Mouse (Mus musculus) heart, embryonic 15.5 days (tissue): ENCODE results near the gene Gba2. TPM values are rescaled to one million over a fixed set of nuclear protein-coding genes. Genes with fewer than 3 reads are reported as not detected.
A peak's percentile ranks its signal among the peaks of the same experiment; 100 is the strongest.
"Not testable (repeated sequence)": the region's sequence is repeated elsewhere in the genome, so short reads cannot be mapped to it uniquely, and the experiment has no call there.

ENCODE experiments used
- ATAC-seq: fragments of 200-750 bp; cut with Nextera tagmentation; replicated peaks from 2 replicates; pipeline ENCODE4 v1.8.0; 2017; ENCODE audit warnings: low read depth, moderate TSS enrichment; ENCODE audit not compliant: insufficient number of reproducible peaks, insufficient read depth, low FRiP score
- H3K27ac ChIP-seq: fragments of 300-500 bp; sonication (generic); 2 replicates; pipeline ENCODE4 v1.5.1; 2015; ENCODE audit warnings: mild to moderate bottlenecking, inconsistent platforms
- H3K27me3 ChIP-seq: fragments of 300-500 bp; sonication (generic); 2 replicates; pipeline ENCODE4 v1.6.1; 2015; ENCODE audit warnings: inconsistent platforms
- H3K36me3 ChIP-seq: fragments of 300-500 bp; sonication (generic); 2 replicates; pipeline ENCODE4 v1.6.1; 2015; ENCODE audit warnings: mild to moderate bottlenecking, inconsistent platforms
- H3K4me1 ChIP-seq: fragments of 300-500 bp; sonication (generic); replicated peaks from 2 replicates; pipeline ENCODE4 v1.6.1; 2015; ENCODE audit warnings: inconsistent platforms
- H3K4me2 ChIP-seq: fragments of 300-500 bp; sonication (generic); 2 replicates; pipeline ENCODE4 v1.6.1; 2015; ENCODE audit warnings: inconsistent platforms, mild to moderate bottlenecking, moderate library complexity
- H3K4me3 ChIP-seq: fragments of 300-500 bp; sonication (generic); 2 replicates; pipeline ENCODE4 v1.5.1; 2015; ENCODE audit warnings: mild to moderate bottlenecking, inconsistent platforms
- H3K9ac ChIP-seq: fragments of 300-500 bp; sonication (generic); 2 replicates; pipeline ENCODE4 v1.6.1; 2015; ENCODE audit warnings: mild to moderate bottlenecking, inconsistent platforms
- H3K9me3 ChIP-seq: fragments of 300-500 bp; sonication (generic); replicated peaks from 2 replicates; pipeline ENCODE4 v1.6.1; 2016; ENCODE audit warnings: inconsistent platforms
- WGBS: fragments of 180-500 bp; shearing (Covaris S2); methylation state at CpG from one replicate; pipeline ENCODE4 v1.1.7; 2015; ENCODE audit warnings: mixed read lengths; 5-methylcytosine and 5-hydroxymethylcytosine counted together
- polyA plus RNA-seq: library from polyadenylated mRNA; unstranded; fragments of >200 nt; fragmentation: Nextera tagmentation; extraction: Ambion mirVana; gene quantifications from 2 replicates; pipeline ENCODE4 v1.2.1, GENCODE M21; 2015

Gba2 gene
- polyA plus RNA-seq, 1 experiment from 2014 or later: 17.5 TPM

DNA sequence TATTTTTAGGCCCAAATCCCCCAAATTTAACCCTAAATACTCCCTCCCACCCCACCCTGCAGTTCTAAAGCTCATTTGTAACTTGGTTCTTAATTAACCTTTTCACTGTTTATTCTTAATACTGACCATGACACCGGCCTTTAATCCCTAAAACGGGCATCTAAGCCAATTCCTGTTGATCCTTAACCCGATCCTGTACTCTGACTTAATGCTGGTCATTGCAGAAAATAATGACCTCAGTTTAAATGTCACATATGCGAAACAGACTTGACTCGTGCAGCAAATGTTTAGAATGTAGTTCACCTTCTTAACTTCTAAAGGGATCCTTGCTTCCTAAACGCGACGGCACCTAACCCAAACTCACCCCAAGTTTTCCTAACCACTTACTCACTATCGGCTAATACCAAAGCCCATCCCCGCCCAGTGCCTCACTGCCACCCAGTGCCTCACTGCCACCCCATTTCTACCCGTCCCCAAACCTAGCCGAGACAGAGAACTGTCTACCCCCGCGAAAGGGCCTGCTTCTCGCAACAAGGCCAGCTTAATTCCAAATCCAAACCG is 17.2 kb downstream of the Gba2 start:
- Histone ChIP-seq H3K4me2 (peak overlapping the region; percentile 78), H3K4me1 (peaks cover 57% of the 10 kb centered on the region), H3K36me3 (peaks cover 23% of the 10 kb centered on the region), H3K27ac (peak overlapping the region; percentile 99), H3K4me3 (peak overlapping the region; percentile 73), H3K27me3 (no peaks in the 10 kb centered on the region), H3K9ac (peak overlapping the region; percentile 94), H3K9me3 (no peaks in the 10 kb centered on the region)
- 2% methylated on average over 16 of the region's 16 CpGs for WGBS
- no peak for ATAC-seq

DNA sequence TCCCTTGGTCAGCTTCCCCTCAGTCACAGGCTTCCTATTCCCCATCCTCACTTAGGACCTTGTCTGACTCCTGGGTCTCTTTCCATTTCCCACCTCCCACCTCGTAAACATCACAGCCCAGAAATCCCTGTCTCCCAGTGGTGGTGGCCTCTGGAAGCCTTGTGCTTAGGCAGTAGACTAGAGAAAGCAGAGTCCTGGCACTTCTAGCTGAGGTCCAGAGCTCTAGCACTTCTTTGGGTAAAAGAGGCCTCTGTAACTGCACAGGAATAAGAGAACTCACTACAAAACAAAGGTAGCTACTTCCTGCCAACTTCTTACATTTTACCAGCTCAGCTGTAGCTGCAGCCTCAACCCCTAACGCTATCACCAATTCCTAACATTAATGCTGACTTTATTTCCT is 17.7 kb downstream of the Gba2 start:
- Histone ChIP-seq H3K9me3 (no peaks in the 10 kb centered on the region), H3K4me1 (peaks cover 57% of the 10 kb centered on the region)

DNA sequence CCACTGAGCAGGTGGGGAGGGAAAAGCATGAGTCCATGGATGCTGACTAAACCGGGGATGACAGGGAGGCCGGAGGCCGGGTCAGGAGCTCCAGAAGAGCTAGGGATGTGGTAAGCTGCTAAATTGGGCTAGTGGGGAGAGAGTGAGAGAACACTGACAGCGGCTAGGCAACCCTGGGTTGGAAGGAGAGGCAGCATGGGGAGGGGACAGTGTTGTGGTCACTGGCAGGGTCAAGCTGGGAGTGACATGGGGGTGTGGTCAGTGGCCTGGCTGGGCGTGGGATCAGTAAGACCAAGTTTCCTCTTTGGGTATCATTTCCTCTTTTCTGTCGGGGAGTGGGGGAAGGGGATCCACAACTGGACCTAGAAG is 18.4 kb downstream of the Gba2 start:
- H3K27ac ChIP-seq: peak overlapping the region; percentile 99
- peak overlapping the region; percentile 73 for H3K4me3 ChIP-seq
- peak overlapping the region; percentile 94 for H3K9ac ChIP-seq
- peaks cover 57% of the 10 kb centered on the region for H3K4me1 ChIP-seq
- H3K4me2 ChIP-seq: peak overlapping the region; percentile 78
- no peaks in the 10 kb centered on the region for H3K9me3 ChIP-seq
- no peaks in the 10 kb centered on the region for H3K27me3 ChIP-seq
- no peak for ATAC-seq
- H3K36me3 ChIP-seq: peaks cover 23% of the 10 kb centered on the region
- 7% methylated on average over 6 of the region's 6 CpGs for WGBS

More for the DNA sequence above, 17.7 kb downstream of the Gba2 start:
- Histone ChIP-seq H3K4me3 (peak overlapping the region; percentile 73), H3K27me3 (no peaks in the 10 kb centered on the region), H3K9ac (peak overlapping the region; percentile 94), H3K36me3 (peaks cover 23% of the 10 kb centered on the region), H3K4me2 (peak overlapping the region; percentile 78), H3K27ac (peak overlapping the region; percentile 99)
- ATAC-seq: no peak
- WGBS: 9% methylated on average over 2 of the region's 2 CpGs

DNA sequence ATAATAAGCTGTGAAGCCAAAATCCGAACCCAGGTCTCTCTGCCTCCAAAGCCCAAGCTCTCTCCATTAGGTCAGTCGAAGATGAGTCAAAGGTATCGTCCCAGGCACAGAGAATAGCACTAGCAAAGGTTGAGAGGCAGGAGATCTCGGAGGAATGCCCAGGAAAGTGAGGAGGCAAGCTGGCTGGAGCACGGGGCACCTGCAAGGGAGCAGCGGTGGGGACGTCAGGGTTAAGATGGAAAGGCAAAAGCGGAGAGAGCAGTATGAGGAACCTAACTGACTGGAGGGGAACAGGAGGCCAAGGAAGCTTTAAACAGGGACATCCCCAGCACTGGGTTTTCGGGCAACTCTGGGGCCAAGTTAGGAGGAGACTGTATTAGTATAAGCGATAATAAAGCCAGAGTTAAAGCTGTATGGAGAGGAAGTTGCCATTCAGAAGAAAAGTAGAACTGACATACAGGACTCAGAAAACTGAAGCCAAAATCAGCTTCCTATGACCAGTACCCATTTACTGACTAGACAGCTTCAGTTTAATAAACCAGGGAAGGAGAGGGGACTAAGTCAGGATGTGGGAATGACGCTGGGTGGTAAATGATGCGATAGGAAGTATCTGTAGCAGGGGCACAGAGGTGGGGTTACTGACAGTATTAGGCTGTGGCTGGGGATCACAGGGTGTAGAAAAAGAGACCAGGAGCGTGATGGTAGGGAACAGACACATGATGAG is 19.0 kb downstream of the Gba2 start:
- 42% methylated on average over 13 of the region's 13 CpGs for WGBS
- Histone ChIP-seq H3K36me3 (peaks cover 23% of the 10 kb centered on the region), H3K4me3 (peak overlapping the region; percentile 73), H3K27ac (peak overlapping the region; percentile 99), H3K27me3 (no peaks in the 10 kb centered on the region), H3K9me3 (no peaks in the 10 kb centered on the region), H3K9ac (peak overlapping the region; percentile 94), H3K4me1 (peaks cover 57% of the 10 kb centered on the region), H3K4me2 (peak overlapping the region; percentile 78)
- ATAC-seq: no peak

DNA sequence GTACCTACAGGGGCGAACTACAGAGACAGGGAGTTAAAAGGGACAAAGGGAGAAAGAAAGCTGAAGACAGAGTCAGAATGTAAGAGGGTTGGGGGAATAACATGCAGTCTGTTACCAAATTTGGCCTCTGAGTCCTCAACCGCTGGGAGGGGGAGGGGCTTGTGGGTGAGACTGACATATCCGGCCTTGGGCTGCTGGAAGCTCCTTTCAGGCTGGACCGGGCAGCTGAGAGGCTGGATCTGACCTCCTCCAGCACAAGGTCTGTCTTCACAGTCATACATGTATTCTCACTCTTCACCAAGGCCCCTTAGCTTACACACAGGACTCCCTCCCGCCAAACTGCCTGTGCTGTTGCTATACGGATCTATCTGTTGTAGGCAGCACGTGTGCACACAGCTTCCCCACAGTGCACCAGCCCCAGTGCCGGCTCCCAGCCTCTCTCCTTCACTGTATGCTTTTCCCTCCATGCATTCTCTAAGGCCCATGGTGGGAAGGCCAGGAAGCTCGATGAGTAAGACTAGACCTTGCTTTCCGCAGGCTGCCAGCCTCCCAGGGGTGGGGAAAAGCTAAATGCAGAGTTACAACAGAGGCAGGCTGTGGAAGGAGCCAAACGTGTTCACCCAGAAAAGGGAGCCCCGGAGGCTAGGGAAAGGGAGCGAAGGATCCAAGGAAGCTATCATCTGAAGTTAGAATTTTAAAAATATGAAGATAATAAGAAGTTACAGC is 19.9 kb downstream of the Gba2 start:
- H3K36me3 ChIP-seq: peaks cover 31% of the 10 kb centered on the region
- ATAC-seq: peak; percentile 34
- peaks cover 52% of the 10 kb centered on the region for H3K4me1 ChIP-seq
- H3K27me3 ChIP-seq: no peaks in the 10 kb centered on the region
- peak overlapping the region; percentile 94 for H3K9ac ChIP-seq
- H3K4me2 ChIP-seq: peak overlapping the region; percentile 78
- peak overlapping the region; percentile 29 for H3K4me3 ChIP-seq
- H3K9me3 ChIP-seq: no peaks in the 10 kb centered on the region
- 10% methylated on average over 13 of the region's 13 CpGs for WGBS
- peak overlapping the region; percentile 99 for H3K27ac ChIP-seq

DNA sequence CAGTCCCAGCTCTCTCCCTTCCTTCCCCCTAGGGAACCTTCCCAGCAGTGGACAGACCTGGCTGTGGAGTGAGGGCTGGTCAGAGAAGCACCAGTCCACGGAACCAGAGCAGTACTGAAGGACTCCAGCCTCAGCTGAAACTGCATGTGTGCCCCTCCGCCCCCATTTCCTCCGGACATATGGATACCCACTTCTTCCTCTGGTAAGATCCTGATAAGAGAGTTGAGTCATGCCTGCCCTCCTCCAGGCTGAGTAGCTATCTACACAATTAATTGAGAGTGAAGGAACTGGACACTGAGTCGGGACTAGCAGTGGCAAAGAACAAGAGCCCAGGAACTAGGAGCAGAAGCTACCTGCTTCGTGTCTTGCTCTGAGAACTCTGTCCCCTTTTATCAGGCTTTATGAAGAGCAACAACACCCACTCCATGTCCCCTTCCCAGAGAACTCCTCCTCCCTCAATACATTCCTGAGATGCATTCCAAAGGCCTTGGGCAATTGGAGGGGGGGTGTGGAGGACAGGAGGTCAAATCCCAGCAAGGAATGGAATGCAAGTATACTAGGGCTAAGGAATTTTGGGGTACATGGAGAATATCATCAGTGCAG is 20.5 kb downstream of the Gba2 start:
- ATAC-seq: peak; percentile 7; the same call in 1 of the 2 replicates
- Histone ChIP-seq H3K9me3 (no peaks in the 10 kb centered on the region), H3K4me3 (peak overlapping the region; percentile 29), H3K27ac (peak overlapping the region; percentile 99), H3K4me1 (peaks cover 45% of the 10 kb centered on the region), H3K9ac (peak overlapping the region; percentile 94), H3K27me3 (no peaks in the 10 kb centered on the region), H3K4me2 (peak overlapping the region; percentile 78), H3K36me3 (peaks cover 37% of the 10 kb centered on the region)
- WGBS: 5% methylated on average over 5 of the region's 5 CpGs

DNA sequence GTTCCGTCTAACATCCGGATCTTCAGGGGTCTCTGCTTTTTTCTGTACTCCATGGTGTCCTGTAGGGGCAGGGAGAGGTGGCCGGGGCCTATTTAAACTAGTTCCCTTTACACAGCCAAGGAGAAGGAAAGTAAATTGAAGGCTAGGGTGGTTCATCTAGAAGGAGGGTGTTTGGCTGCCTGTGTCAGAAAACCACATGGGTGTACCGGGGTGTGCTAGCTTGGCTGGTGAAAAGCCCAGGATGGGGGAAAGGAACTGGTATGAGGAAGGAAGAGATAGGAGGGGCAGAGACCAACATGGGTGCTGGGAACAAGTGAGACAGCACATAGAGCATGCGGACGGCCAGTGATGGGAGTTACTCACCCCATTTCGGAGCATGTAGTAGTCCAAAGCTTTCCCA is 22.7 kb downstream of the Gba2 start:
- Histone ChIP-seq H3K9ac (no peak overlapping the region), H3K4me1 (peaks cover 41% of the 10 kb centered on the region), H3K9me3 (no peaks in the 10 kb centered on the region), H3K4me3 (no peak overlapping the region), H3K27ac (no peak overlapping the region), H3K4me2 (no peak overlapping the region), H3K27me3 (no peaks in the 10 kb centered on the region), H3K36me3 (peaks cover 59% of the 10 kb centered on the region)
- WGBS: 93% methylated on average over 7 of the region's 7 CpGs
- no peak for ATAC-seq

DNA sequence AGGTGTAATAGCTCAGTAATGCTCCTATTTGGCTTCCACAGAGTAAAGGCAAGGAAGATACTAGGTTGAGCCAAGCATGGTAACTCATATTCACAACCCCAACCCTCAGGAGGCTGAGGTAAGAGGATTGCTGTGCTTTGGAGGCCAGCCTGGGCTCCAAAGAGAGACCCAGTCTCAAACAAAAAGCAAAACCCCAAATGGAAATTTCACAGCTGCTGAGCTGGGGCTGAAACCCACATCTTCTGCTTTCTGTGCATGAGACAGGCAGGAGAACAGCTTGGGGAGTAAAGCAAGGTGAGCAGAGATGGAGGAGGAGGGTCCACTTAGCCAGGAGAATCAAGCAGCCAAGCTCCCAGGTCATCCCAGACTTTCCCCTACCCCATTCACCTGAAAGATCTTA is 24.8 kb downstream of the Gba2 start:
- Histone ChIP-seq H3K27me3 (no peaks in the 10 kb centered on the region), H3K9me3 (no peaks in the 10 kb centered on the region), H3K27ac (no peak overlapping the region), H3K9ac (no peak overlapping the region), H3K4me3 (no peak overlapping the region), H3K4me1 (peaks cover 21% of the 10 kb centered on the region), H3K36me3 (peaks cover 79% of the 10 kb centered on the region), H3K4me2 (no peak overlapping the region)
- ATAC-seq: no peak

DNA sequence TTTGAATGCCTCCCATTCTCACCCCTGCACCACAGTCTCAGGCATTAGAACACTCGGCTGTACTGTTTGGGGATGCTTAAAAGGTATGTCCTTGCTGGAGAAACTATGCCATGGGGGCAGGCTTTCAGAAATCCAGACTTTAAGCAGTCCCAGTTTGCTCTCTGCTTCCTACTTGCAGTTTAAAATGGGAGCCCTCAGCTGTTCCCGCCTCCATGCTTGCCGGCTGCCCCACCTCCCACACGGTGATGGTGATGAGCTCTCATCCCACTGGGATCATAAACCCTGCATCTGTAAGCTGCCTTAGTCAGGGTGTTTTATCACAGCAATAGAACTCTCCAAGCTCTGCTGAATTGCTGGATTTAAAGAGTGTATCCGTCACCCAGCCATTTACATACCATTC is 26.2 kb downstream of the Gba2 start:
- H3K9ac ChIP-seq: no peak overlapping the region
- WGBS: 94% methylated on average over 5 of the region's 5 CpGs

DNA sequence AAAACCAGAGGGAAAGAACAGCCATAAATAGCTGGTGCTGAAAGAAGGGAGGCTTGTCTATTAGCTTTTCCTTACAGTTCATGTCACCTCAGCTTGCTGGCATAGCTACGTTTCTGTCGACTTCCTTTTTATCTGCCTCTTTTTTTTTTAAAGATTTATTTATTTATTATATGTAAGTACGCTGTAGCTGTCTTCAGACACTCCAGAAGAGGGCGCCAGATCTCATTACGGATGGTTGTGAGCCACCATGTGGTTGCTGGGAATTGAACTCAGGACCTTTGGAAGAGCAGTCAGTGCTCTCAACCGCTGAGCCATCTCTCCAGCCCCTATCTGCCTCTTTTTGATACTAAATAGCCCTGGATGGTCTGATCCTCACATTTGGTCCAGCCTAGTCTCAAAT is 26.8 kb downstream of the Gba2 start:
- 86% methylated on average over 6 of the region's 6 CpGs for WGBS

More for the DNA sequence above, 26.2 kb downstream of the Gba2 start:
- Histone ChIP-seq H3K27me3 (no peaks in the 10 kb centered on the region), H3K4me1 (peaks cover 6% of the 10 kb centered on the region), H3K9me3 (no peaks in the 10 kb centered on the region), H3K4me3 (no peak overlapping the region), H3K4me2 (no peak overlapping the region), H3K36me3 (peaks cover 94% of the 10 kb centered on the region), H3K27ac (no peak overlapping the region)
- ATAC-seq: no peak

DNA sequence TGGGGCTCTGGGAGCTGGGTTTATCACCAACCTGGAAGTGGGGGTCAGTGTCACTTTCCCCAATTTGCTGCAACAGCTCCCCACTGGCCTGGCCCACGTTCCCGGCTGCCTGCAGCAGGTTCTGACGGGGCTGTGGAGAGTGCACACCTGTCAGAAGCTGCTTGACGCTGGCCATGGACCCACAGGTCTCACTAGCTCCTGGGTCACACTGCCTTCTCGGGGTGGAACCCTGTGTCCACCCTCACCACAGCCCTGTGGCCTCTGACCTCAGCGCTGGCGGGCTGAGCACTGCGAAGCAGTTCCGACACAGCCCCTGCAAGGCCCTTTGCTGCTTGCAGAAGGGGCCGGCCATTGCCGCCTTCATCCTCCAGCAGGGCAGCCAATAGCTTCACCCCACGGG is 29.6 kb downstream of the Gba2 start:
- Histone ChIP-seq H3K4me2 (no peak overlapping the region), H3K9ac (no peak overlapping the region), H3K27ac (no peak overlapping the region), H3K36me3 (peaks cover 99% of the 10 kb centered on the region), H3K27me3 (no peaks in the 10 kb centered on the region), H3K4me1 (0 out of 2 replicates have a peak, but pooled peaks cover 3% of the 10 kb centered on the region), H3K9me3 (no peaks in the 10 kb centered on the region), H3K4me3 (no peak overlapping the region)
- no peak for ATAC-seq
- WGBS: 84% methylated on average over 12 of the region's 12 CpGs

More for the DNA sequence above, 26.8 kb downstream of the Gba2 start:
- not testable (repeated sequence) for H3K27me3 ChIP-seq, H3K4me1 ChIP-seq, H3K4me2 ChIP-seq, ATAC-seq, H3K27ac ChIP-seq, H3K4me3 ChIP-seq, H3K9ac ChIP-seq, H3K9me3 ChIP-seq
- peaks cover 99% of the 10 kb centered on the region for H3K36me3 ChIP-seq
